Mouse (Mus musculus) kidney, embryonic 15.5 days (tissue): ENCODE data around the gene 4933415A04Rik. TPM values are rescaled to one million over a fixed set of nuclear protein-coding genes. Genes with fewer than 3 reads are reported as not detected.
A peak's percentile ranks its signal among the peaks of the same experiment; 100 is the strongest.

Source experiments
- ATAC-seq: fragments of 200-750 bp; cut with Nextera tagmentation; replicated peaks from 2 replicates; pipeline ENCODE4 v1.8.0; 2017; ENCODE audit warnings: moderate TSS enrichment; ENCODE audit not compliant: low FRiP score
- H3K27ac ChIP-seq: fragments of 300-500 bp; sonication (generic); 2 replicates; pipeline ENCODE4 v1.5.1; 2015; ENCODE audit warnings: mild to moderate bottlenecking, inconsistent platforms
- H3K27me3 ChIP-seq: fragments of 300-500 bp; sonication (generic); 2 replicates; pipeline ENCODE4 v1.6.1; 2015; ENCODE audit warnings: inconsistent platforms
- H3K36me3 ChIP-seq: fragments of 300-500 bp; sonication (generic); 2 replicates; pipeline ENCODE4 v1.6.1; 2015; ENCODE audit warnings: inconsistent platforms
- H3K4me1 ChIP-seq: fragments of 300-500 bp; sonication (generic); 2 replicates; pipeline ENCODE4 v1.6.1; 2015; ENCODE audit warnings: inconsistent platforms
- H3K4me2 ChIP-seq: fragments of 300-500 bp; sonication (generic); 2 replicates; pipeline ENCODE4 v1.6.1; 2015; ENCODE audit warnings: moderate library complexity, mild to moderate bottlenecking, inconsistent platforms
- H3K4me3 ChIP-seq: fragments of 300-500 bp; sonication (generic); replicated peaks from 2 replicates; pipeline ENCODE4 v1.5.1; 2015; ENCODE audit warnings: mild to moderate bottlenecking, inconsistent platforms
- H3K9ac ChIP-seq: fragments of 300-500 bp; sonication (generic); 2 replicates; pipeline ENCODE4 v1.6.1; 2015; ENCODE audit warnings: mild to moderate bottlenecking, inconsistent platforms
- H3K9me3 ChIP-seq: fragments of 300-500 bp; sonication (generic); replicated peaks from 2 replicates; pipeline ENCODE4 v1.6.1; 2016; ENCODE audit warnings: inconsistent platforms
- WGBS: fragments of 180-500 bp; shearing (Covaris S2); methylation state at CpG from one replicate; pipeline ENCODE4 v1.1.7; 2015; ENCODE audit warnings: mixed read lengths; 5-methylcytosine and 5-hydroxymethylcytosine counted together
- polyA plus RNA-seq: library from polyadenylated mRNA; unstranded; fragments of >200 nt; fragmentation: Nextera tagmentation; extraction: Ambion mirVana; gene quantifications from 2 replicates; pipeline ENCODE4 v1.2.1, GENCODE M21; 2015

4933415A04Rik gene
- polyA plus RNA-seq, 1 experiment from 2014 or later = 8.2 TPM

- Histone ChIP-seq H3K4me1 (peaks cover 31% of the 10 kb centered on the region), H3K4me3 (no peak overlapping the region), H3K36me3 (peaks cover 17% of the 10 kb centered on the region), H3K27ac (peak overlapping the region; percentile 59; the same call in 1 of the 2 replicates), H3K9me3 (no peaks in the 10 kb centered on the region), H3K4me2 (no peak overlapping the region), H3K9ac (0 out of 2 replicates have a peak overlapping the region, but pooled peaks have one; percentile 5), H3K27me3 (no peaks in the 10 kb centered on the region)
- 24% methylated on average over 9 of the region's 9 CpGs for WGBS
- peak; percentile 45; the same call in 1 of the 2 replicates for ATAC-seq
These were observed 11.3 kb upstream of the 4933415A04Rik start for GRCm38 (mm10) chr11:43575376-43576151.

GRCm38 (mm10) chr11:43577713-43578478, 8.9 kb upstream of the 4933415A04Rik start:
- peaks cover 34% of the 10 kb centered on the region for H3K36me3 ChIP-seq
- peaks cover 17% of the 10 kb centered on the region for H3K4me1 ChIP-seq
- no peak overlapping the region for H3K27ac ChIP-seq
- H3K4me2 ChIP-seq = no peak overlapping the region
- H3K9ac ChIP-seq = no peak overlapping the region
- 61% methylated on average over 11 of the region's 11 CpGs for WGBS
- no peak; the same call in 1 of the 2 replicates for ATAC-seq
- no peak overlapping the region for H3K4me3 ChIP-seq
- H3K9me3 ChIP-seq = no peaks in the 10 kb centered on the region
- no peaks in the 10 kb centered on the region for H3K27me3 ChIP-seq

- Histone ChIP-seq H3K27ac (no peak overlapping the region), H3K4me2 (no peak overlapping the region), H3K9ac (no peak overlapping the region), H3K9me3 (no peaks in the 10 kb centered on the region), H3K4me1 (peaks cover 5% of the 10 kb centered on the region), H3K4me3 (no peak overlapping the region), H3K36me3 (peaks cover 82% of the 10 kb centered on the region), H3K27me3 (no peaks in the 10 kb centered on the region)
- no peak; the same call in none of the 2 replicates for ATAC-seq
- WGBS = 87% methylated on average over 22 of the region's 22 CpGs
These were observed 1.4 kb upstream of the 4933415A04Rik start for GRCm38 (mm10) chr11:43585211-43586005.

- WGBS = 64% methylated on average over 6 of the region's 6 CpGs
- peaks cover 8% of the 10 kb centered on the region for H3K4me1 ChIP-seq
- H3K9me3 ChIP-seq = no peaks in the 10 kb centered on the region
- H3K4me3 ChIP-seq = no peak overlapping the region
- H3K9ac ChIP-seq = no peak overlapping the region
- H3K4me2 ChIP-seq = no peak overlapping the region
- peaks cover 47% of the 10 kb centered on the region for H3K36me3 ChIP-seq
- no peaks in the 10 kb centered on the region for H3K27me3 ChIP-seq
- no peak for ATAC-seq
- H3K27ac ChIP-seq = no peak overlapping the region
These were observed 2.8 kb downstream of the 4933415A04Rik start for GRCm38 (mm10) chr11:43589530-43590072.

- Histone ChIP-seq H3K4me3 (no peak within 1 kb of the TSS), H3K27ac (no peak within 1 kb of the TSS), H3K4me2 (no peak within 1 kb of the TSS), H3K9me3 (no peaks in the 10 kb centered on the region), H3K4me1 (peaks cover 6% of the 10 kb centered on the region; the same call in 1 of the 2 replicates), H3K9ac (no peak within 1 kb of the TSS), H3K36me3 (no peaks in the 10 kb centered on the region), H3K27me3 (no peaks in the 10 kb centered on the region)
- ATAC-seq = no peak
- 88% methylated on average over 5 of the region's 5 CpGs for WGBS
These were observed 14.6 kb downstream of the 4933415A04Rik start, which contains the start of gene Fabp6 for GRCm38 (mm10) chr11:43601440-43601839. TSS of gene Fabp6 (minus strand) at chr11:43601540.

GRCm38 (mm10) chr11:43604207-43604606, 17.4 kb downstream of the 4933415A04Rik start:
- Histone ChIP-seq H3K4me2 (no peak overlapping the region), H3K27me3 (no peaks in the 10 kb centered on the region), H3K36me3 (no peaks in the 10 kb centered on the region), H3K4me3 (no peak overlapping the region), H3K9ac (no peak overlapping the region), H3K27ac (no peak overlapping the region), H3K9me3 (no peaks in the 10 kb centered on the region), H3K4me1 (peaks cover 6% of the 10 kb centered on the region; the same call in 1 of the 2 replicates)
- WGBS = 90% methylated on average over 2 of the region's 2 CpGs
- ATAC-seq = no peak

- no peaks in the 10 kb centered on the region for H3K9me3 ChIP-seq
- H3K4me1 ChIP-seq = peaks cover 6% of the 10 kb centered on the region; the same call in 1 of the 2 replicates
- no peaks in the 10 kb centered on the region for H3K27me3 ChIP-seq
- no peak overlapping the region for H3K9ac ChIP-seq
- H3K4me2 ChIP-seq = no peak overlapping the region
- H3K36me3 ChIP-seq = no peaks in the 10 kb centered on the region
- no peak for ATAC-seq
- H3K27ac ChIP-seq = no peak overlapping the region
- no peak overlapping the region for H3K4me3 ChIP-seq
- 80% methylated on average over 6 of the region's 6 CpGs for WGBS
These were observed 18.1 kb downstream of the 4933415A04Rik start for GRCm38 (mm10) chr11:43604891-43605290.

- Histone ChIP-seq H3K27me3 (no peaks in the 10 kb centered on the region), H3K4me3 (no peak overlapping the region), H3K9ac (no peak overlapping the region), H3K36me3 (no peaks in the 10 kb centered on the region), H3K4me2 (no peak overlapping the region), H3K9me3 (no peaks in the 10 kb centered on the region), H3K4me1 (peaks cover 12% of the 10 kb centered on the region; the same call in 1 of the 2 replicates), H3K27ac (no peak overlapping the region)
- peak; percentile 66 for ATAC-seq
- 65% methylated on average over 6 of the region's 6 CpGs for WGBS
These were observed 19.0 kb downstream of the 4933415A04Rik start for GRCm38 (mm10) chr11:43605859-43606258.

- 59% methylated on average over 3 of the region's 3 CpGs for WGBS
- ATAC-seq = no peak
These were observed 21.6 kb downstream of the 4933415A04Rik start for GRCm38 (mm10) chr11:43608440-43608839.

GRCm38 (mm10) chr11:43610006-43610661, 23.3 kb downstream of the 4933415A04Rik start:
- no peaks in the 10 kb centered on the region for H3K36me3 ChIP-seq
- WGBS = 53% methylated on average over 10 of the region's 10 CpGs
- no peak overlapping the region for H3K4me2 ChIP-seq
- H3K4me1 ChIP-seq = peaks cover 20% of the 10 kb centered on the region; the same call in 1 of the 2 replicates
- H3K27me3 ChIP-seq = no peaks in the 10 kb centered on the region
- H3K4me3 ChIP-seq = no peak overlapping the region
- H3K27ac ChIP-seq = 0 out of 2 replicates have a peak overlapping the region, but pooled peaks have one; percentile 1
- no peaks in the 10 kb centered on the region for H3K9me3 ChIP-seq
- ATAC-seq = no peak
- no peak overlapping the region for H3K9ac ChIP-seq

More at GRCm38 (mm10) chr11:43608440-43608839, 21.6 kb downstream of the 4933415A04Rik start:
- Histone ChIP-seq H3K27me3 (no peaks in the 10 kb centered on the region), H3K4me1 (peaks cover 20% of the 10 kb centered on the region; the same call in 1 of the 2 replicates), H3K9ac (no peak overlapping the region), H3K4me2 (no peak overlapping the region), H3K27ac (no peak overlapping the region), H3K9me3 (no peaks in the 10 kb centered on the region), H3K36me3 (no peaks in the 10 kb centered on the region), H3K4me3 (no peak overlapping the region)

- Histone ChIP-seq H3K27ac (0 out of 2 replicates have a peak overlapping the region, but pooled peaks have one; percentile 1), H3K36me3 (no peaks in the 10 kb centered on the region), H3K9ac (no peak overlapping the region), H3K27me3 (no peaks in the 10 kb centered on the region), H3K4me2 (no peak overlapping the region), H3K9me3 (no peaks in the 10 kb centered on the region), H3K4me3 (no peak overlapping the region), H3K4me1 (peaks cover 17% of the 10 kb centered on the region; the same call in 1 of the 2 replicates)
- ATAC-seq = no peak
- 68% methylated on average over 5 of the region's 5 CpGs for WGBS
These were observed 23.8 kb downstream of the 4933415A04Rik start for GRCm38 (mm10) chr11:43610662-43611033.
